Mouse (Mus musculus): Measurements from ENCODE around the gene Ifitm1.

DNA sequence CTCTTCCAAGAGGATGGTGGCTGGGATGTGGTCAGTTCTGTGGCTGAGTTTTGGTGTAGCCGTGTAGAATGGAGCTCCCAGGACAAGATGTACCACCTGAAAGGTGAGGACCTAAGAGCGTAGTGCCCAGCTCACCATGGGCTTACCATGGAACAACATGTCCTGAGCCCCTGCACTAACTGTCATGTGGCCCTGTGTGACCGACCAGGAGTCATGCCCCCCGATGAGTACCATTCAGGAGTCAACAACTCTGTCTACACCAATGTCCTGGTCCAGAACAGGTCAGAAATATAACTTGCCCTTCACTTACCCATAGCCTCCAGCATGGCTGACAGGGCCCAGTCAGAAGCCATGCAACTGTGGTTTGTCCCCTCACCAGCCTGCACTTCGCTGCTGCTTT, 21.8 kb upstream of the Ifitm1 start:
- TF ChIP-seq GATA1 (IDR thresholded peaks at IDR 0.05; ENCODE audit: borderline replicate concordance, low read length) = no peak
- no peak for TF ChIP-seq FLI1 (IDR thresholded peaks at IDR 0.05; ENCODE audit: low read length)

All from megakaryocyte, embryonic 14.5 days (primary cell).